Mouse (Mus musculus): ENCODE measurements around the gene Ugt1a5. TPM values are rescaled to one million over a fixed set of nuclear protein-coding genes. Genes with fewer than 3 reads are reported as not detected.
"Not testable (repeated sequence)": the region's sequence is repeated elsewhere in the genome, so short reads cannot be mapped to it uniquely, and the experiment has no call there.

The Ugt1a5 gene
- polyA plus RNA-seq, 1 experiment from 2014 or later: not detected

DNA sequence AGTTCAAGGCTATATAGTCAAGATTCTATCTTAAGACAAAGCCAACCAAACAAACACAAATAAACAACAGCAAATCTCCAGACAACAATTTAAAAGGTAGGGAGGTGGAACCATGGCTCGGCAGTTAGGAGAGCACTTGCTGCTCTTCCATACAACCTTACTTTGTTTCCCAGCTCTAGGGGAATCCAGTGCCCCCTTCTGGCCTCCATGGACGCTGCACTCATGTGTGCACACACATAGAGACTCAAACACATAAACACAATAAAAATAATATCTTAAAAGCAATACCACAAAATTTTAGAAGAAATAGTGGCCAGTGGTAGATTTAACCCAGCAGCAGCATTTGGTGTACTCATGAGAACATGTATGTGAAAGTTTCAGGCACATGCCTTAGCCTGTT is 51.3 kb downstream of the Ugt1a5 start:
- 68% methylated on average over 2 of the region's 2 CpGs for WGBS
- H3K9ac ChIP-seq (ENCODE audit: low read length): no peak overlapping the region
- no peak for ATAC-seq (replicated peaks; ENCODE audit: low FRiP score)
- H3K4me2 ChIP-seq (ENCODE audit: low read depth, low read length, severe bottlenecking): no peak overlapping the region
- H3K36me3 ChIP-seq (ENCODE audit: control insufficient read depth, insufficient read depth, low read length): no peaks in the 10 kb centered on the region
- peaks cover 53% of the 10 kb centered on the region for H3K9me3 ChIP-seq (ENCODE audit: control insufficient read depth, low read length)
- no peaks in the 10 kb centered on the region for H3K27me3 ChIP-seq (ENCODE audit: control insufficient read depth, insufficient read depth, low read length)
- peak; percentile 55 for DNase-seq (ENCODE audit: low spot score)
- no peak overlapping the region for H3K27ac ChIP-seq (ENCODE audit: low read depth, low read length)
- no peaks in the 10 kb centered on the region for H3K4me1 ChIP-seq (replicated peaks; ENCODE audit: control insufficient read depth, insufficient read depth, low read length)
- H3K4me3 ChIP-seq (ENCODE audit: low read depth, low read length): no peak overlapping the region

DNA sequence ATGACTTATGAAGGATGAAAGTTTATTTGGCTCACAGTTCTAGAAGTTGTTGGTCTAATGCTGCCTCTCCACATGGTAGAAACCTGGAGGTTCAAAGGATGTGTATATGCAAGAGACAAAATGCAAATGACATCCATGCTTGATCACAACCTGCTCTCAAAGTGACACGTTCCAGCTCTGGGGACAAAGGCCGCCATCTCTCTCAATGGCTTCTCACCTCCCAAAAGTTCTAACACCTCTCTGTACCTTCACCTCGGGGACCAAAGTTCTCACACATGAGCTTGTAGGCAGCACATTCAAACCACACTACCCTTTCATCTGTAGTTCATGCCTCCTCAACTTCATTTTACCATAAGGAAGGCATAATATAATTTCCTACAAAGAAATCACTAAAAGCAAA is 51.8 kb downstream of the Ugt1a5 start:
- no peaks in the 10 kb centered on the region for H3K27me3 ChIP-seq (ENCODE audit: control insufficient read depth, insufficient read depth, low read length)
- no peak for DNase-seq (ENCODE audit: low spot score)

DNA sequence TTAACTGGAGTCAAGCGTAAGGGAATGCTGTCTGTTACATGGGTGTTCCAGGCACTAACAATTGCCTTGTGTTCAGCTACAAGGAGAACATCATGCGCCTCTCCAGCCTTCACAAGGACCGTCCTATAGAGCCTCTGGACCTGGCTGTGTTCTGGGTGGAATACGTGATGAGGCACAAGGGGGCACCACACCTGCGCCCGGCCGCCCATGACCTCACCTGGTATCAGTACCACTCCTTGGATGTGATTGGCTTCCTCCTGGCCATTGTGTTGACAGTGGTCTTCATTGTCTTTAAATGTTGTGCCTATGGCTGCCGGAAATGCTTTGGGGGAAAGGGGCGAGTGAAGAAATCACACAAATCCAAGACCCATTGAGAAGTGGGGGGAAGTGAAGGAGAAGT is 52.2 kb downstream of the Ugt1a5 start:
- Histone ChIP-seq H3K4me1 (replicated peaks; ENCODE audit: control insufficient read depth, insufficient read depth, low read length) (no peaks in the 10 kb centered on the region), H3K27ac (ENCODE audit: low read depth, low read length) (no peak overlapping the region), H3K4me2 (ENCODE audit: low read depth, low read length, severe bottlenecking) (no peak overlapping the region), H3K27me3 (ENCODE audit: control insufficient read depth, insufficient read depth, low read length) (no peaks in the 10 kb centered on the region), H3K9ac (ENCODE audit: low read length) (no peak overlapping the region), H3K36me3 (ENCODE audit: control insufficient read depth, insufficient read depth, low read length) (no peaks in the 10 kb centered on the region), H3K9me3 (ENCODE audit: control insufficient read depth, low read length) (peaks cover 45% of the 10 kb centered on the region), H3K4me3 (ENCODE audit: low read depth, low read length) (no peak overlapping the region)
- ATAC-seq (replicated peaks; ENCODE audit: low FRiP score) (no peak), DNase-seq (ENCODE audit: low spot score) (peak; percentile 64)
- WGBS: 72% methylated on average over 9 of the region's 9 CpGs

More for the DNA sequence above, 51.8 kb downstream of the Ugt1a5 start:
- no peak overlapping the region for H3K27ac ChIP-seq (ENCODE audit: low read depth, low read length)
- 48% methylated on average over 3 of the region's 3 CpGs for WGBS
- no peak for ATAC-seq (replicated peaks; ENCODE audit: low FRiP score)
- no peak overlapping the region for H3K9ac ChIP-seq (ENCODE audit: low read length)
- H3K4me2 ChIP-seq (ENCODE audit: low read depth, low read length, severe bottlenecking): no peak overlapping the region
- H3K4me3 ChIP-seq (ENCODE audit: low read depth, low read length): no peak overlapping the region
- peaks cover 50% of the 10 kb centered on the region for H3K9me3 ChIP-seq (ENCODE audit: control insufficient read depth, low read length)
- no peaks in the 10 kb centered on the region for H3K4me1 ChIP-seq (replicated peaks; ENCODE audit: control insufficient read depth, insufficient read depth, low read length)
- H3K36me3 ChIP-seq (ENCODE audit: control insufficient read depth, insufficient read depth, low read length): no peaks in the 10 kb centered on the region

DNA sequence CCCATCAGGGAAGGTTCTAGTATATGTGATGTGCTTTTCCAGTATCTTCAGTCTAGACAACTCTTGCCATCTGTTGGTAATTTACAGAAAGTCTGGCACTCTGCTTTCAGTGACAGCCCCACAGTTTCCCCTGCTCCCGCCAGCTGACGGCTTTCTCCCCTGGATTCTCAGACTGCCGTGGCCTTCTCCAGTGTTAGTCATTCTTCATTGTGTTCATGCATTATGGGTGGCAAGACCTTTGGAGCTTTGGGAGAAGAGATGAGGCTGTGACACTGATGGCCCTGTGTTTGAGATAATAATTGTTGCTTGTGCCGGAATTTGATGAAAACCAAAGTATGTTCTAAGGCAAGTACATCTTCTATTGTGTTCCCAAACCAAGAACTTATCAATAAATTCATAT is 52.8 kb downstream of the Ugt1a5 start:
- H3K27me3 ChIP-seq (ENCODE audit: control insufficient read depth, insufficient read depth, low read length): no peaks in the 10 kb centered on the region
- ATAC-seq (replicated peaks; ENCODE audit: low FRiP score): no peak

DNA sequence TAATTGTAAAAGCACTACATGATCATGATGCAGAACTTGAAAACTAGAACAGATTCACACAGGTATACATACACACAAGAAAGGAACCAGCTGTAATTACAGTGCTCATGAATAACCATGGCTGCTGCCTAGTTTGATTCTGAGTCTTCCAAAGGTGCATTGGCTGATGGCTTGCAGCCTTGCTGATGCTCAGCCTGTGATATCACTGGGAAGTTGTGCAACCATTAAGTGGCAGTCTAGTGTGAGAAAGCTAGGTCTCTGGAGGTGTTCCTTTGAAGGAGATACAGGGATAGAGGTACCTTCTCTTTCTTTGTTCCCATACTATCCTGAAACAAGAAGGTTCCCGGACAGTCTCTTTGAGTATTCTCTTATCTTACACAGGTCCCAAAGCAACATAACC is 53.2 kb downstream of the Ugt1a5 start:
- no peak for ATAC-seq (replicated peaks; ENCODE audit: low FRiP score)
- no peak overlapping the region for H3K4me2 ChIP-seq (ENCODE audit: low read depth, low read length, severe bottlenecking)
- H3K9ac ChIP-seq (ENCODE audit: low read length): no peak overlapping the region
- H3K27me3 ChIP-seq (ENCODE audit: control insufficient read depth, insufficient read depth, low read length): no peaks in the 10 kb centered on the region
- H3K4me3 ChIP-seq (ENCODE audit: low read depth, low read length): no peak overlapping the region
- H3K4me1 ChIP-seq (replicated peaks; ENCODE audit: control insufficient read depth, insufficient read depth, low read length): no peaks in the 10 kb centered on the region
- H3K36me3 ChIP-seq (ENCODE audit: control insufficient read depth, insufficient read depth, low read length): no peaks in the 10 kb centered on the region
- peak; percentile 52 for DNase-seq (ENCODE audit: low spot score)
- peaks cover 35% of the 10 kb centered on the region for H3K9me3 ChIP-seq (ENCODE audit: control insufficient read depth, low read length)
- 22% methylated on average over 1 of the region's 1 CpGs for WGBS
- no peak overlapping the region for H3K27ac ChIP-seq (ENCODE audit: low read depth, low read length)

More for the DNA sequence above, 52.8 kb downstream of the Ugt1a5 start:
- WGBS: 55% methylated on average over 4 of the region's 4 CpGs
- Histone ChIP-seq H3K36me3 (ENCODE audit: control insufficient read depth, insufficient read depth, low read length) (no peaks in the 10 kb centered on the region), H3K4me1 (replicated peaks; ENCODE audit: control insufficient read depth, insufficient read depth, low read length) (no peaks in the 10 kb centered on the region), H3K9ac (ENCODE audit: low read length) (no peak overlapping the region), H3K4me3 (ENCODE audit: low read depth, low read length) (no peak overlapping the region), H3K9me3 (ENCODE audit: control insufficient read depth, low read length) (peaks cover 40% of the 10 kb centered on the region), H3K27ac (ENCODE audit: low read depth, low read length) (no peak overlapping the region), H3K4me2 (ENCODE audit: low read depth, low read length, severe bottlenecking) (no peak overlapping the region)
- DNase-seq (ENCODE audit: low spot score): peak; percentile 57

DNA sequence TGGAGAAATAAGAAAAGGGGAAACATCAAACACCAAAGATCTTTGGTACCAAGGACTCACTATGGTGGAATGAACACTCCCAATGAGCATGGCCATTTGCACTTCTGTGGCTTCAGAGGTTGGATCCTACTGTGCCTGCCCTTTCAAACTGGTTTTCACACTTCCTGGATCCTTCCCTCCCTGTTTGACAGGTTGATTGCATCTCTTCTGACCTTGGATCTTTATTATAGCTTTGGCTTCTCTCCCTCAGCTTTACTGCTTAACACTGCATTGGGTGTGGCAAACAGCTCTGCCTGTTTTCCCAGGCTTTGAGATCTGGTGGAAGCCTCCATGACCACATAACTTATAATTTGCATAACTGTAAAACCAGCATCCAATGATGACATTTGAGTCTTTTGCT is 54.5 kb downstream of the Ugt1a5 start:
- H3K4me3 ChIP-seq (ENCODE audit: low read depth, low read length): no peak overlapping the region
- ATAC-seq (replicated peaks; ENCODE audit: low FRiP score) (no peak), DNase-seq (ENCODE audit: low spot score) (no peak)
- no peak overlapping the region for H3K27ac ChIP-seq (ENCODE audit: low read depth, low read length)
- H3K4me1 ChIP-seq (replicated peaks; ENCODE audit: control insufficient read depth, insufficient read depth, low read length): no peaks in the 10 kb centered on the region
- H3K9ac ChIP-seq (ENCODE audit: low read length): no peak overlapping the region
- no peak overlapping the region for H3K4me2 ChIP-seq (ENCODE audit: low read depth, low read length, severe bottlenecking)
- no peaks in the 10 kb centered on the region for H3K36me3 ChIP-seq (ENCODE audit: control insufficient read depth, insufficient read depth, low read length)
- no peaks in the 10 kb centered on the region for H3K27me3 ChIP-seq (ENCODE audit: control insufficient read depth, insufficient read depth, low read length)
- H3K9me3 ChIP-seq (ENCODE audit: control insufficient read depth, low read length): peaks cover 25% of the 10 kb centered on the region

DNA sequence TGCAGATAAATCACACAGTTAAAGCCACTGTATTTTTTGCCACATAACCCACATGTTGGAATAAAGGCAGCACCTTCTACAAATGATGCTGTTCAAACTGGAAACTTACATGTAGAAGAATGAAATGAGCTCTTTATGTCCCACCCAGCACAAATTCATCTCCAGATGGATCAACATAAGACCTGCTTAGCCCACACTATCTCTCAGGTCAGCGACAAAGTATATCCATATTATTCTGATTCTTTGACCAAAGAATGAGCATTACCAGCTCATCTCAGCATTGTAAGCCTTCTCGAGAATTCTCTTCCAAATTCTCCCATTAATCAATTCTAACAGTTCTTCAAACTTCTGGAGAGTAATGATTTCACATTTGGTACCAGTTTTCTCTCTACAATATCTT is 56.4 kb downstream of the Ugt1a5 start:
- no peak for ATAC-seq (replicated peaks; ENCODE audit: low FRiP score)
- Histone ChIP-seq H3K9me3 (ENCODE audit: control insufficient read depth, low read length) (peaks cover 28% of the 10 kb centered on the region), H3K36me3 (ENCODE audit: control insufficient read depth, insufficient read depth, low read length) (no peaks in the 10 kb centered on the region), H3K4me3 (ENCODE audit: low read depth, low read length) (no peak overlapping the region), H3K9ac (ENCODE audit: low read length) (no peak overlapping the region), H3K4me2 (ENCODE audit: low read depth, low read length, severe bottlenecking) (no peak overlapping the region), H3K4me1 (replicated peaks; ENCODE audit: control insufficient read depth, insufficient read depth, low read length) (no peaks in the 10 kb centered on the region), H3K27me3 (ENCODE audit: control insufficient read depth, insufficient read depth, low read length) (no peaks in the 10 kb centered on the region), H3K27ac (ENCODE audit: low read depth, low read length) (no peak overlapping the region)
- WGBS: 55% methylated on average over 2 of the region's 2 CpGs
- DNase-seq (ENCODE audit: low spot score): no peak

DNA sequence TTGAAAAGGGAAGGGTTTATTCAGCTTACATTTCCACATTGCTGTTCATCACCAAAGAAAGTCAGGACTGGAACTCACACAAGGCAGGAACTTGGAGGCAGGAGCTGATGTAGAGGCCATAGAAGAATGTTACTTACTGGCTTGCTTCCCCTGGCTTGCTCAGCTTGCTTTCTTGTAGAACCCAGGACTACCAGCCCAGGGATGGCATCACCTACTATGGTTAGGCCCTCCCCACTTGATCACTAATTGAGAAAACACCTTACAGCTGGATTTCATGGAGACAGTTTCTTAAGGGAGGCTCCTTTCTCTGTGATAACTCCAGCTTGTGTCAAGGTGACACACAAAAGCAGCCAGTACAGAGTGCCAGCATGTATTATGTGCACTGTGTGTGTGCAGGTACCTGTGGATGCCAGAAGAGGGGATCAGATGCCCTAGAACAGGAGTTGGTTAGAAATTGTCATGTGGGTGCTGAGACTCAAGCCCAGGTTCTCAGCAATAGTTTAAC is 57.3 kb downstream of the Ugt1a5 start:
- not testable (repeated sequence) for ATAC-seq (replicated peaks; ENCODE audit: low FRiP score); H3K4me1 ChIP-seq (replicated peaks; ENCODE audit: control insufficient read depth, insufficient read depth, low read length)
- DNase-seq (ENCODE audit: low spot score): peak; percentile 53

DNA sequence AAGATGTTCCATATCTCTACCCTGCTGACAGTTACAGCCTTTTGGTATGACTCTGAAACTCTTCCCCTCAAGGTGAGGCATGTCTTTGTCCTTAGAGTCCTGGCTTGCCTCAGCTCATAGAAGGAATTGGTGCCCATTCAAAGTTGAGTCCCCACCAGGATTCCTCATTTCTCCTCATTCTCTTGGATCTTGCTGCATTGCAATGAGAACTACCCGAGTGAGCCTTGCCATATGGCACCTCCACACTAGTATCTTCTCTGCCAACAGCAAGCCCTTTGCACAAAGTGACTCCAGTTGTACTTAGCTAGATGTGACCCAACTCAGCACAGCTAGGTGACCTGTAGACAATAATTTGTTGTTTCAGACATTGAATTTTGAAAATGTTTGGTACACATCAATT is 57.8 kb downstream of the Ugt1a5 start:
- WGBS: 53% methylated on average over 1 of the region's 1 CpGs
- ATAC-seq (replicated peaks; ENCODE audit: low FRiP score) (no peak), DNase-seq (ENCODE audit: low spot score) (peak; percentile 54)
- Histone ChIP-seq H3K36me3 (ENCODE audit: control insufficient read depth, insufficient read depth, low read length) (no peaks in the 10 kb centered on the region), H3K9me3 (ENCODE audit: control insufficient read depth, low read length) (peaks cover 36% of the 10 kb centered on the region), H3K4me1 (replicated peaks; ENCODE audit: control insufficient read depth, insufficient read depth, low read length) (no peaks in the 10 kb centered on the region), H3K27me3 (ENCODE audit: control insufficient read depth, insufficient read depth, low read length) (no peaks in the 10 kb centered on the region), H3K9ac (ENCODE audit: low read length) (no peak overlapping the region), H3K4me2 (ENCODE audit: low read depth, low read length, severe bottlenecking) (no peak overlapping the region), H3K27ac (ENCODE audit: low read depth, low read length) (no peak overlapping the region), H3K4me3 (ENCODE audit: low read depth, low read length) (no peak overlapping the region)

More for the DNA sequence above, 57.3 kb downstream of the Ugt1a5 start:
- not testable (repeated sequence) for H3K4me3 ChIP-seq (ENCODE audit: low read depth, low read length); H3K4me2 ChIP-seq (ENCODE audit: low read depth, low read length, severe bottlenecking); H3K36me3 ChIP-seq (ENCODE audit: control insufficient read depth, insufficient read depth, low read length); H3K27ac ChIP-seq (ENCODE audit: low read depth, low read length); H3K9ac ChIP-seq (ENCODE audit: low read length); H3K27me3 ChIP-seq (ENCODE audit: control insufficient read depth, insufficient read depth, low read length)
- peaks cover 31% of the 10 kb centered on the region for H3K9me3 ChIP-seq (ENCODE audit: control insufficient read depth, low read length)

All from forebrain, embryonic 11.5 days (tissue).